Mouse (Mus musculus) c-Kit-negative CD71-positive TER-119-positive erythroid progenitor cells, embryonic 14.5 days (primary cell): ENCODE measurements around the gene Trim50.
A peak's percentile ranks its signal among the peaks of the same experiment; 100 is the strongest.

ENCODE experiments used
- DNase-seq: peaks from one replicate; pipeline ENCODE4 v3.0.0-alpha.2; 2013; ENCODE audit warnings: low read depth, low spot score

Gene Trim50

DNA sequence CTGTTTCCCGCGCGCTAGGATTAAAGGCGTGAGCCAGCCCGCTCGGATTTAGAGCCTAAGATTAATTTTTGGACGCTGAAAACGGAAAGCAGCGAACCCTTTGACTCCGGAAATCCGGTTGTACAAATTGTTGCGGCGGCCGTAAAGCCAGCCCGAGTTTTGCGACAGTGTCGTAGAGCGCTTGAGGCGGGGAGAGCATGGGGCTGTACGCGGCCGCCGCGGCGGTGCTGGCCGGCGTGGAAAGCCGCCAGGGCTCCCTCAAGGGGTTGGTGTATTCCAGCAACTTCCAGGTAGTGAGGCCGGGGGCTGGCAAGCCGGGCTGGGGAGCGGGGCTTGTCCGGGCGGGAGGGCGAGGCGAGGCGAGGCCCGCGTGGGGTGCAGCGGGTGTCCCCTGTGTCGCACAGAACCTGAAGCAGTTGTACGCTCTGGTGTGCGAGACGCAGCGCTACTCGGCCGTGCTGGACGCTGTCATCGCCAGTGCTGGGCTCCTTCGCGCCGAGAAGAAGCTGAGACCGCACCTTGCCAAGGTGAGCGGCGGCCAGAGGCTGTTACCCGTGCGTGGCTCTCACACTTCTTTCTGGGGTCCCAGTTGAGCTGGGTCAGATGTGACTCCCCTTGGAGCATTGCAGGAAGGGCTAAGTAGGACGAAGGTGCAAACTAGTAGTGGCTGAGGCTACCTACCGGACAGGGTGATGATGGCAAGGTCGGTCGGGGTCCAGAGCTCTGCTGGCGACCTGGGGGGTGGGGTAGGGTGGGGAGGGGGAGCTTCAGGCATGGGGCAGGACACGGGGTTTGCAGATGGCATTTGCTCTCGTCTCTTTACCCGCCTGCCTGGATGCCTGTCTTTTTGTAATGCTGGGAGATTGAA lies 16.9 kb downstream of the Trim50 start, which contains the start of gene Nsun5:
Gene Nsun5, plus strand, starts transcription at position 167 of the 868 bp plus-strand sequence.
- peak; percentile 91 for DNase-seq

- no peak for DNase-seq
These were observed 18.1 kb downstream of the Trim50 start for GRCm38 (mm10) chr5:135371195-135371594.

- DNase-seq: no peak
These were observed 20.5 kb downstream of the Trim50 start for GRCm38 (mm10) chr5:135373601-135374000.

DNA sequence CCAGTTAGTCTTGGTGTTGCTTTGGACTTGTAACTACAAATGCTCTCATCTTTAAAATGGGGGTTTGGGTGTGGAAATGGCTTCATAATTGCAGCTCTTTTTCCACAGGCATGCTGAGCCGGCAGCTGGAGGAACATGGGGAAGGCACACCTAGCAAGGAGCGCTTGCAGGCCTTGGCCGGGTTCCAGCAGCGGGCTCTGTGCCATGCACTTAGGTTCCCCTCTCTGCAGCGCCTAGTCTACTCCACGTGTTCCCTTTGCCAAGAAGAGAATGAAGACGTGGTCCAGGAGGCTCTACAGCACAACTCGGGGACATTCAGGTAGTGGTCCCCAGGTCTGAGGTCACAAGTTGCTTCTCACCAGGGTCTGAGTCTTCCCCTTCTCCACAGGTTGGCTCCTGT lies 22.1 kb downstream of the Trim50 start:
- no peak for DNase-seq

DNA sequence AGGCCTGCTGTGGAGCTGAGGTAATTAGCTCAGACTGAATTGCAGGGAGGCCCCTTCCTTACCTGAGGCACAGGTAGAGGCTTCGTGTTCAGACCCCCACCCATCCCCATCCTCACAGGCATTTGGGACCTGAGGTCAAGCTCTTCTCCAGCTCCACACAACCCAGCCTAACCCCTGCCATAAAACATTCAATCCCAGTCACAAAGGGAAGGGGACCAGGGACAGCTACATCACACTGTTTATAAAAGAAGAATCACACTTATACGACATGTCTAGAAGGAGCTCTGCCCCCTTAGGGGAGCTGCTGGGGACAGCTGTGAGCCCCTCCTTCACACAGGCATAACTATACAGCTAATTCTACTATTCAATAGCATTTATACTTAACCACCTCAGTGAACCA lies 23.2 kb downstream of the Trim50 start:
- no peak for DNase-seq

DNA sequence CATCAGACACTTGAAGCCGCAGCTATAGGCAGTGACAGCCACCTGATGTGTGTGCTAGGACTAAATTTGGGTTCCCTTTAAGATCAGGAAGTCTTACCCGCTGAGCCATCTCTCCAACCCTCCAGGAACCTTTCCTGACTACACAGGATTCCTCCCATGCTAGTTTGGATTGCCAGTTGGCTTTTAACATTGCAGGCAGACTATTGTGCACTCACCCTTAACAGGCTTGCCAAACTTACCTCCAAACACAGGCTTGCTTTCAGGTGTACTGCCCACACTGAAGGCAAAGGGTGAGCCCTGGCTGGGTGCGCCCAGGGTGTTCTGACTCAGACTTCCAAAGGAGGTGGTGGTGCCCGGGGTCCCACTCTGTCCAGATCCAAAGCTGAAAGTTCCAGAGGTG lies 27.6 kb downstream of the Trim50 start:
- DNase-seq: no peak

GRCm38 (mm10) chr5:135381356-135381925 lies 28.3 kb downstream of the Trim50 start:
- DNase-seq: no peak

GRCm38 (mm10) chr5:135382746-135383145 lies 29.7 kb downstream of the Trim50 start:
- no peak for DNase-seq

DNA sequence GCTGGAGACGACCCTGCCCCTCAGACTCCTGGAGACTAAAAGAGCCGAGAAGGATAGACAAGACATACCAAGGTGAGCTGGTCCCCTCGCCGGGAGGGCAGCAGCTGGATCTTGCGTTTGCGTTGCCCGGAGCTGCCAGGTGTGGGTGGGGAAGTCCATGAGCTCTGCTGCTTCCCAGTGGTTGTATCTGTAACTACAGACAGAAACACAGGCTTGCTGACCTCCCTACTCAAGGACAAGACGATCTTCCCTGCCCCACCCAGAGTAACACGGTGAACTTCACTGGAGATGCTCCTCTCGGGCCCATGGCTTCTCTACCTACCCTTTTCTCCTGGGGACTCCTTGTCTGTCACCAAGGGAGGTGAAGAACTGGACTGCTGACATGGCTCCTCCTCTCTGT lies 30.7 kb downstream of the Trim50 start:
- DNase-seq: no peak

DNA sequence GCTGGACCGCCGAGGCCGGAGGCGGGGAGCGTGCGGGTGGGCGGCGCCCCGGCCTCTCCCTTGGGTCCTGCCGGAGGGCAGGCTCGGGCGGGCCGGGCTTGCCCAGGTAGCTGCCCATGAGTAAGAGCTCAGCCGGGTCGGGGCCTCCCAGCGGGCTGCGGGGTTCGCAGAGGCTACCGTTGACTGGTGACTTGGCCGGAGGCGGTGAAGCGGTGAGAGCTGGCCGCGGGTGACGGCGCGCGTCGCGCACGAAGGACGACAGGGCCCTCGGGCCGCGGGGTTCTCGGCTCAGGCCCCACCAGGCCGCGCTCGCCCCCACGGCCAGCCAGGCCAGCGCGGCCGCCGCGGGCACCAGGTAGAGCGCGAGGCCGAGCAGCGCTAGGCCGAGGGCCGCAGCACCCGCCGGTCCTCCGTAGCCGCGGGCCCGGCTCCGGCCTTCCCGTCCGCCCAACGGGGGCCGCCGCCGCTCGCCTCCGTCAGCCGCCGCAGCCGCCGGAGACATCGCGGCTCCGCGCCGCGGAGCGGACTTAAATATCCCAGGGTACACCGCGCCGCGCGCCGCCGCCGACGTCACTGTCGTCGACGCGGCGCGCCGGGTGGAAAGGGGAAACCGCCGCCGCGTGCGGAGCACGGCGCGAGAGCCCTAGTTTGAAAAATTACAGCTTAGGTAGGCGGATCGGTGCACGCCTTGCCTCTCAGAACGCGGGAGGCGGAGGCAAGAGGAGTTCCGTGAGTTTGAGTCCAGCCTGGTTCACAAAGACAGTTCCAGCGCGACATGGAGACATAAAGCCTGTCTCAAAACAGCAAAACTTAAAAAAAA lies 41.1 kb downstream of the Trim50 start, which contains the start of gene Pom121:
Gene Pom121, minus strand, starts transcription at position 543 of the 820 bp plus-strand sequence.
- DNase-seq: peak; percentile 77

GRCm38 (mm10) chr5:135395826-135396225 lies 42.7 kb downstream of the Trim50 start:
- peak; percentile 47 for DNase-seq

- no peak for DNase-seq
These were observed 46.3 kb downstream of the Trim50 start for GRCm38 (mm10) chr5:135399382-135399781.

GRCm38 (mm10) chr5:135400244-135400643 lies 47.1 kb downstream of the Trim50 start:
- peak; percentile 54 for DNase-seq

- DNase-seq: no peak
These were observed 51.5 kb downstream of the Trim50 start for GRCm38 (mm10) chr5:135404623-135405022.

- no peak for DNase-seq
These were observed 52.3 kb downstream of the Trim50 start for GRCm38 (mm10) chr5:135405437-135405836.

GRCm38 (mm10) chr5:135408114-135408513 lies 55.0 kb downstream of the Trim50 start:
- DNase-seq: no peak

DNA sequence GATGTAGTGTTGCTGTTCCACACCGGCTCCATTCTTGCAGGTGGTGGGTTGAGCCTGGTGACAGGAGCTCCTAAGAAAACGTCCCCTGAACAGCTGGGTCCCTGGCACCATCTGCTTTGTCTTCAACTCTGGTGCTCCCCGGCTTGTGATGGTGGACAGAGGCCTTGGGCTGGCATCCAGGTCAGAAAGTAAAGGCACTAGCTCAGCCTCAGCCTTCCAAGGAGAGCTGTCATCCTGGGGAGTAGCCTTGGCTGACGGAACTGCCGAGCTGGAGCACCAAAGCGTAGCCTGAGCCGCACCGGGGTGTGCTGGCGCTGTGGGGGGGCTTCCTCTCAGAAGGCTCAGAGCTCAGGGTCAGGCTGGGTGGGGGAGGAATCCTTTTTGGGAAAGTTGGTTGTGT lies 57.2 kb downstream of the Trim50 start:
- DNase-seq: no peak
